Mouse (Mus musculus) kidney, embryonic 15.5 days (tissue): ENCODE measurements around the gene BC005537. TPM values are rescaled to one million over a fixed set of nuclear protein-coding genes. Genes with fewer than 3 reads are reported as not detected.
A peak's percentile ranks its signal among the peaks of the same experiment; 100 is the strongest.
"Not testable (repeated sequence)": the region's sequence is repeated elsewhere in the genome, so short reads cannot be mapped to it uniquely, and the experiment has no call there.

Experiments
- ATAC-seq: fragments of 200-750 bp; cut with Nextera tagmentation; replicated peaks from 2 replicates; pipeline ENCODE4 v1.8.0; 2017; ENCODE audit warnings: moderate TSS enrichment; ENCODE audit not compliant: low FRiP score
- H3K27ac ChIP-seq: fragments of 300-500 bp; sonication (generic); 2 replicates; pipeline ENCODE4 v1.5.1; 2015; ENCODE audit warnings: mild to moderate bottlenecking, inconsistent platforms
- H3K27me3 ChIP-seq: fragments of 300-500 bp; sonication (generic); 2 replicates; pipeline ENCODE4 v1.6.1; 2015; ENCODE audit warnings: inconsistent platforms
- H3K36me3 ChIP-seq: fragments of 300-500 bp; sonication (generic); 2 replicates; pipeline ENCODE4 v1.6.1; 2015; ENCODE audit warnings: inconsistent platforms
- H3K4me1 ChIP-seq: fragments of 300-500 bp; sonication (generic); 2 replicates; pipeline ENCODE4 v1.6.1; 2015; ENCODE audit warnings: inconsistent platforms
- H3K4me2 ChIP-seq: fragments of 300-500 bp; sonication (generic); 2 replicates; pipeline ENCODE4 v1.6.1; 2015; ENCODE audit warnings: moderate library complexity, mild to moderate bottlenecking, inconsistent platforms
- H3K4me3 ChIP-seq: fragments of 300-500 bp; sonication (generic); replicated peaks from 2 replicates; pipeline ENCODE4 v1.5.1; 2015; ENCODE audit warnings: mild to moderate bottlenecking, inconsistent platforms
- H3K9ac ChIP-seq: fragments of 300-500 bp; sonication (generic); 2 replicates; pipeline ENCODE4 v1.6.1; 2015; ENCODE audit warnings: mild to moderate bottlenecking, inconsistent platforms
- H3K9me3 ChIP-seq: fragments of 300-500 bp; sonication (generic); replicated peaks from 2 replicates; pipeline ENCODE4 v1.6.1; 2016; ENCODE audit warnings: inconsistent platforms
- WGBS: fragments of 180-500 bp; shearing (Covaris S2); methylation state at CpG from one replicate; pipeline ENCODE4 v1.1.7; 2015; ENCODE audit warnings: mixed read lengths; 5-methylcytosine and 5-hydroxymethylcytosine counted together
- polyA plus RNA-seq: library from polyadenylated mRNA; unstranded; fragments of >200 nt; fragmentation: Nextera tagmentation; extraction: Ambion mirVana; gene quantifications from 2 replicates; pipeline ENCODE4 v1.2.1, GENCODE M21; 2015

The BC005537 gene
- polyA plus RNA-seq: 16.7 and 17.1 TPM in 2 replicates

GRCm38 (mm10) chr13:24801308-24801921 lies at the start of gene BC005537:
Gene BC005537, plus strand, starts transcription at chr13:24801657.
- Histone ChIP-seq H3K4me1 (peaks cover 16% of the 10 kb centered on the region), H3K9me3 (no peaks in the 10 kb centered on the region), H3K4me2 (peak within 1 kb of the TSS; percentile 87), H3K36me3 (peaks cover 15% of the 10 kb centered on the region), H3K27me3 (no peaks in the 10 kb centered on the region), H3K27ac (peak within 1 kb of the TSS; percentile 99), H3K4me3 (peak within 1 kb of the TSS; percentile 91), H3K9ac (peak within 1 kb of the TSS; percentile 98)
- peak; percentile 60 for ATAC-seq
- WGBS: under 1% methylated on average over 61 of the region's 74 CpGs

- H3K27ac ChIP-seq: no peak overlapping the region
- H3K9ac ChIP-seq: no peak overlapping the region
- peaks cover 12% of the 10 kb centered on the region for H3K4me1 ChIP-seq
- peaks cover 75% of the 10 kb centered on the region for H3K36me3 ChIP-seq
- no peaks in the 10 kb centered on the region for H3K27me3 ChIP-seq
- WGBS: 95% methylated on average over 3 of the region's 3 CpGs
- H3K4me2 ChIP-seq: no peak overlapping the region
- no peak for ATAC-seq
- H3K9me3 ChIP-seq: no peaks in the 10 kb centered on the region
- H3K4me3 ChIP-seq: no peak overlapping the region
Measured at GRCm38 (mm10) chr13:24756756-24757155, 44.7 kb upstream of the BC005537 start.

- Histone ChIP-seq H3K9me3 (no peaks in the 10 kb centered on the region), H3K9ac (no peak overlapping the region), H3K4me3 (no peak overlapping the region), H3K4me1 (peaks cover 18% of the 10 kb centered on the region), H3K36me3 (peaks cover 63% of the 10 kb centered on the region), H3K4me2 (no peak overlapping the region), H3K27me3 (no peaks in the 10 kb centered on the region), H3K27ac (no peak overlapping the region)
- no peak for ATAC-seq
- WGBS: 89% methylated on average over 12 of the region's 12 CpGs
Measured at GRCm38 (mm10) chr13:24757820-24758564, 43.5 kb upstream of the BC005537 start.

- no peaks in the 10 kb centered on the region for H3K9me3 ChIP-seq
- peaks cover 52% of the 10 kb centered on the region for H3K36me3 ChIP-seq
- ATAC-seq: no peak
- no peak overlapping the region for H3K4me2 ChIP-seq
- WGBS: 87% methylated on average over 10 of the region's 10 CpGs
- no peak overlapping the region for H3K4me3 ChIP-seq
- H3K9ac ChIP-seq: no peak overlapping the region
- no peaks in the 10 kb centered on the region for H3K27me3 ChIP-seq
- H3K4me1 ChIP-seq: peaks cover 18% of the 10 kb centered on the region
- H3K27ac ChIP-seq: no peak overlapping the region
Measured at GRCm38 (mm10) chr13:24759451-24759850, 42.0 kb upstream of the BC005537 start.

DNA sequence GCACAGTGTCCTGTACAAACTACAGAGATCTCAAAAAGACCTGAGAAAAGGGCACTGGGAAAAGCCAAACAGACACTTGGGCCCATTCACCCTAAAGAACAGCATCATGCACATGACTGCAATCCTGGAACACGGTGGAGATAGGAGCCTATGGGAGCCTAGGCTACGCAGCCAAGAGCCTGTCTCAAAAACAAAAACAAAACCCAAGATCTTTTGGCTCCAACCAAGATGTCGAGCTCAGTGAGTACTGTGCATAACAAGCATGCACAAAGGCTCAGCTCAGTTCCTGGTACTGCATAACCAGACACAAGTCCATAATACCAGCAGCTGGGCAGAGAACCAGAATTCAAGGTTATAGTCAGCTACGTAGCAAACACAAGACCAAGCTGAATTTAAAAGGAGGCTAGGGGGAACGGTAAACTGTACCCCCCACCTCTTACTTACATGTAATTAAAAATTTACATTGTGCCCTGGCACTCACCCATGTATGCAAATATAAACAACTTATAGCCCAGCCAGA lies 41.0 kb upstream of the BC005537 start:
- Histone ChIP-seq H3K4me1 (peaks cover 18% of the 10 kb centered on the region), H3K27me3 (no peaks in the 10 kb centered on the region), H3K4me2 (peak overlapping the region; percentile 71), H3K9ac (peak overlapping the region; percentile 11; the same call in 1 of the 2 replicates), H3K4me3 (peak overlapping the region; percentile 80), H3K9me3 (no peaks in the 10 kb centered on the region), H3K36me3 (peaks cover 42% of the 10 kb centered on the region), H3K27ac (no peak overlapping the region)
- ATAC-seq: no peak
- 58% methylated on average over 5 of the region's 5 CpGs for WGBS

DNA sequence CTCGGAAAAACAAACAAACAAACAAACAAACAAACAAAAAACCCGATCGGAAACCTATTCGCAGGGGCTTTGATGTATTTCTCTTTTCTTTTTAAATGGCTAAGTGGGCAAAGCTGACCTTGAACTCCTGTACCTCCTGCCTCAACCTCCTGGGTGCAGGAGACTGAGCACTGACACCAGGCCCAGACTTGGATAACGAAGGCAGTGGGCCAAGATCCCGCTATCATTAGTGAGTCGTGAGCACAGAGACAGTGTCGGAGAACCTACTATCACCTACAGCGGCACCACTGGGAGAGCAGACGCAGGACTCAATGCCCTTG lies 40.4 kb upstream of the BC005537 start:
- Histone ChIP-seq H3K4me2 (peak overlapping the region; percentile 71), H3K36me3 (peaks cover 36% of the 10 kb centered on the region), H3K27me3 (no peaks in the 10 kb centered on the region), H3K27ac (peak overlapping the region; percentile 96), H3K4me1 (peaks cover 18% of the 10 kb centered on the region), H3K4me3 (peak overlapping the region; percentile 80), H3K9ac (peak overlapping the region; percentile 75), H3K9me3 (no peaks in the 10 kb centered on the region)
- no peak for ATAC-seq
- 4% methylated on average over 10 of the region's 10 CpGs for WGBS

DNA sequence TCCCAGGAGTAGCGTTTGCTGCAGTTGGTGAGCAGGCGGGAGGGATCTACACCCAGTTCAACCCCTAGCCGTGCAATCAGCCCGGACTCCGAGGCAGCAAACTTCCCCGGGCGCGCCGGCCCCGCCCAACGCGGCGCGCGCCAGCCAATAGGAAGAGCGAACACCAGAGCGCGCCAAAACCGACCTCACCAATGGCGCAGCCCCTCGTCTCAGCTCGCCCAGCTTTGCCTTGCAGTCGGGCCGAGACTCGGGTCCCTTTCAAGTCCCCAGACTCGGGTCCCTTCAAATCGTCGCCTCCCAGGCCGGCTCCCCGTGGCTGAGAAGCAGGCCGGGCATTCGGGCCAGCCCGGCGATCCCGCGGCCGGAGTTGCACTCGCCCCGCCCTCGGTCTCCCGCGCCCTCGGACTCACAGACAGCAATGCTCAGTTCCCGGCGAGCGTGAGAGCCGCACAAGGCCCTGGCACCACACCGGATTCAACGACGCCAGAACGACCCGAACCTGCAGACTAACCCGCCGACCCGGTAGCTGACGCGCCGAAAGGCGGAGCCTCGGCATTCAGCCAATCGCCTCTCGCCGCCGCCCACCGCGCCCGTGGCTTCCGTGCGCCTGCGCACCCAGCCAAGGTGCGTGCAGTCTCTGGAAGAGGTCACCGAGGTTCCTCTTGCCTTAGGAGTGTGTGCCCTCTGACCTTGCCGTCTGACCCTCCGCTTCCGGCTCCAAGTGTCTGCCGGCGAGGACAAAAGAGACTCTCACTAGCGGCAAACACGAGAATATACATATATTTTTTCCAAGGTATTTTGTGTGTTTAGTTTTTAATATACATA lies 39.8 kb upstream of the BC005537 start, which contains the start of gene Gmnn:
TSS of gene Gmnn (minus strand) at position 521 of the 825 bp plus-strand sequence.
- Histone ChIP-seq H3K36me3 (peaks cover 30% of the 10 kb centered on the region), H3K27me3 (no peaks in the 10 kb centered on the region), H3K4me2 (peak within 1 kb of the TSS; percentile 71), H3K9me3 (no peaks in the 10 kb centered on the region), H3K4me1 (peaks cover 18% of the 10 kb centered on the region), H3K4me3 (peak within 1 kb of the TSS; percentile 80), H3K27ac (peak within 1 kb of the TSS; percentile 96), H3K9ac (peak within 1 kb of the TSS; percentile 75)
- ATAC-seq: peak; percentile 99
- under 1% methylated on average over 79 of the region's 79 CpGs for WGBS

DNA sequence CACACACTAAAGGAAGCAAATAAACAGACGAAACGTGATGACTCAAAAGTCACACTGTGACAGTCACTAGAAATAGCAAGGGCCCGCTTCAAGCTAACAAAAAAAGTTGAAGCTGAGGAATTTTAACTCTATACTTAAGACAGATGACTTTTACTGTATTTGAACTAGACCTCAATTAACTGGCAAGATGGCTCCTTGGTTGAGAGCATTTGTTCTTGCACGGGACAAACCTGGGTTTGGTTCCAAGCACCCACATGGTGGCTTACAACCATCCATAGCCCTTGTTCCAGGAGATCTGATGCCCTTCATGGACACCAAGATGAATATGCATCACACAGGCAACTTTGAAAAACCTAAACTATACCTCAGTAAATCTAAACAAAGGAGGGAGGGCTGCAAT lies 39.2 kb upstream of the BC005537 start:
- H3K9ac ChIP-seq: peak overlapping the region; percentile 75
- no peaks in the 10 kb centered on the region for H3K9me3 ChIP-seq
- H3K27ac ChIP-seq: peak overlapping the region; percentile 96

DNA sequence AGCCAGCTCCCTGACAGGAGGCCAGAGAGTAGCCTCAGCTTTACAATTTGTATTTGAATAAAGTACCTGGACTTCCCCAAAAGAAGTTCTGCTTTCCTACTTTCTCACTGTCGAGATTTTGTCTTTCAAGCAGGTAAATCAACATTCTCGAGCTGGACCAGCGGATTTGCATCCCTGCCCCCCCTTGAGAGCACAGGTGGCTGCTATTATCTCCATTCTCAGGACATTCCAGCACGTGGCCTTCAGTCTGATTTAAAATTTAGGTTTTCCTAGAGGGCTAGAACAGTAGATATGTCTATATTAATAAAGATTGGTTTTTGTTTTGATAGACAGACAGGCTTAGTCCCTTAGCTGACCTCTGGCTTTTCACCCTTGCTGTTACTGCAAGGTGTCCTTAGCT lies 33.6 kb upstream of the BC005537 start:
- 78% methylated on average over 4 of the region's 4 CpGs for WGBS
- H3K27ac ChIP-seq, ATAC-seq, H3K4me2 ChIP-seq, H3K9me3 ChIP-seq, H3K4me3 ChIP-seq, H3K36me3 ChIP-seq, H3K4me1 ChIP-seq, H3K27me3 ChIP-seq, H3K9ac ChIP-seq: not testable (repeated sequence)

More for the DNA sequence above, 39.2 kb upstream of the BC005537 start:
- ATAC-seq: no peak
- H3K4me3 ChIP-seq: peak overlapping the region; percentile 80
- H3K4me2 ChIP-seq: peak overlapping the region; percentile 71
- WGBS: 28% methylated on average over 4 of the region's 4 CpGs
- H3K36me3 ChIP-seq: peaks cover 24% of the 10 kb centered on the region
- peaks cover 18% of the 10 kb centered on the region for H3K4me1 ChIP-seq
- no peaks in the 10 kb centered on the region for H3K27me3 ChIP-seq

DNA sequence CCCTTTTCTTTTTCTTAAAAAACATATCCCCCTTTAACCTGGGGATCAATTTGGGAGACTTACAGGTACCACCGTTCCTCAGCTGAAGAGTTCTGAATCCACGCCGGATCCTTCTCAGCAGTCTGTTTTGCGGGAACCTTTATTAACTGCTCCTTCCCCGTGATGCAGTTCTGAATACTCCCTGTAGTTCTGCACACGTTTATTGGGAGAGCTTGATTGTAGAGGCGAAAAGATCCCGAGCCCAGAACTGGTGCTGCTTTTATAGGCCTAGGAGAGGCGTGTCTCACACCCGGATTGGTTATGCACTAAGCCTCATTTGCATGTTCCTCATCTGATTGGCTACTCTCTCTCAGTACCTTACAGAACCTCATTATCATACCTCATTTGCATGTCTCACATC lies 30.0 kb upstream of the BC005537 start:
- H3K4me1 ChIP-seq, H3K9me3 ChIP-seq, H3K27ac ChIP-seq, H3K4me3 ChIP-seq, H3K36me3 ChIP-seq, ATAC-seq, H3K9ac ChIP-seq, H3K27me3 ChIP-seq, H3K4me2 ChIP-seq: not testable (repeated sequence)
- 94% methylated on average over 10 of the region's 10 CpGs for WGBS

DNA sequence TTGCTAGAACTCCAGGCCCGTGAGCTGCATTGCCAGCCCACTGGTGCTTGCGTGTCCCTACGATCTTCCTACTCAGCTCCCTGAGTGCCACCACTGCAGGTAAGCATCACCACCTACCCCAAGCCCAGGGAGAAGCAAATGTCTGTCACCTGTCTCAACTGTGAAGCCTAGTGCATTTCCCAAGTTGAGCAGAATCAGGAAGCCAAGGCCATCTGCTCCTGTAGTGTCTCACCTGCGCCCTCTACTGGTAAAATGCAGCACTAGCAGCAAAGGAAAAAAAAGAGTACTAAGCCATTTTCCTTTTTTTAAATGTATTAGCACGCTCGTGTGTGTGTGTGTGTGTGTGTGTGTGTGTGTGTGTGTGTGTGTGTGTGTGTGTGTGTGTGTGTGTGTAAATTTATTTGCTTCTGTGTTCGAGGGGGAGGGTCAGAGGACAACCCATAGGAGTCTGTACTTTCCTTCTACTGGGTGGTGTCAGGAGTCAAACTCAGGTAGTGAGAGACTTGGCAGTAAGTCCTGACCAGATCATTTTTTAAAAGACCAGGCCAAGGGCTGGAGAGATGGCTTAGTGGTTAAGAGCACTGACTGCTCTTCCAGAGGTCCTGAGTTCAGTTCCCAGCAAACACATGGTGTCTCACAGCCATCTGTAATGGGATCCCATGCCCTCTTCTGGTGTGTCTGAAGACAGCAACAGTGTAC lies 25.2 kb upstream of the BC005537 start:
- H3K9me3 ChIP-seq: no peaks in the 10 kb centered on the region
- H3K9ac ChIP-seq: no peak overlapping the region
- no peaks in the 10 kb centered on the region for H3K27me3 ChIP-seq
- 48% methylated on average over 7 of the region's 7 CpGs for WGBS
- H3K4me2 ChIP-seq: no peak overlapping the region
- H3K27ac ChIP-seq: no peak overlapping the region
- H3K4me3 ChIP-seq: no peak overlapping the region
- no peak for ATAC-seq
- no peaks in the 10 kb centered on the region for H3K36me3 ChIP-seq
- no peaks in the 10 kb centered on the region for H3K4me1 ChIP-seq
